Mouse (Mus musculus): Measurements from ENCODE around the gene Sh3bgrl2.

The Sh3bgrl2 gene

DNA sequence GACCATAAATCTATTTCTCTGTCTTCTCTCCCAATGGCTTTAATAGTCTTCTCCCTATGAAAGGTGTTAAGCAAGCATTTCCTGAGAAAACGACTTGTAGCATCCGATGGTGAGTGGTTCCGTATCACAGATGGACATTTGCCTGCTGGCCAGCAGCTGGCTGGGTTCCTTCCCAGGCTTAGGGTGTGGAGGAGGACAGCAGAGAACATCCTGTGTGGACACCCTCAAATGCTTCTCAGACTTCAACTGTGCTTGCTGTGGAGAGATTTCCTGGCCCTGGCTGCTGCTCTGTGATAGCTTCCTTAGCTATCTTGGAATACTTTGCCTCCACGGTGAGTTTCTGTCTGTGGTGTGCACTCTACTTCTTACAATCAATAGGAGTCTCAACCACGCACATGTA lies 76.1 kb downstream of the Sh3bgrl2 start:
- in situ Hi-C loops (cut with MboI, MseI) = loop anchor here in 1 of 2 experiments (25.0 kb wide), 1 partner anchor 437 kb away; no protein-coding TSS in a partner anchor

DNA sequence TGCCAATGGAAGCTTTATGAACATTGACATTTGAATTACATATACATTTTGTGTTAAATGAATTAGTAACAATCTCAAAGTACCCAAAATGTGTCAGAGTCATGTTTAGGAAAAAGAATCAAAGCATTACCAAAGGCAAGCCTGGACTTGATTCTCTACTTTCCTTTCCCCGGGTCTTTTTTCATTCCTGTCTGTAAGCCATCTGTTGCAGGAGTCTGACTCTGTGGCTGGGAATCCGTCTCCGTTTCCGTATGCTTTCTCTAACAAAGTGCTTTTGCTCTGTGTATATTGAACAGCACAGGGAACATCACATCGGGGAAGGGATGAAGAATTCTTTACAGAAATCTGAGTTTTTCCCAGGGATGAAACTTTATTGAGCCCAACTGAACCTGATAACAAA lies 77.0 kb downstream of the Sh3bgrl2 start:
- in situ Hi-C loops (cut with MboI, MseI) = no loop called here

DNA sequence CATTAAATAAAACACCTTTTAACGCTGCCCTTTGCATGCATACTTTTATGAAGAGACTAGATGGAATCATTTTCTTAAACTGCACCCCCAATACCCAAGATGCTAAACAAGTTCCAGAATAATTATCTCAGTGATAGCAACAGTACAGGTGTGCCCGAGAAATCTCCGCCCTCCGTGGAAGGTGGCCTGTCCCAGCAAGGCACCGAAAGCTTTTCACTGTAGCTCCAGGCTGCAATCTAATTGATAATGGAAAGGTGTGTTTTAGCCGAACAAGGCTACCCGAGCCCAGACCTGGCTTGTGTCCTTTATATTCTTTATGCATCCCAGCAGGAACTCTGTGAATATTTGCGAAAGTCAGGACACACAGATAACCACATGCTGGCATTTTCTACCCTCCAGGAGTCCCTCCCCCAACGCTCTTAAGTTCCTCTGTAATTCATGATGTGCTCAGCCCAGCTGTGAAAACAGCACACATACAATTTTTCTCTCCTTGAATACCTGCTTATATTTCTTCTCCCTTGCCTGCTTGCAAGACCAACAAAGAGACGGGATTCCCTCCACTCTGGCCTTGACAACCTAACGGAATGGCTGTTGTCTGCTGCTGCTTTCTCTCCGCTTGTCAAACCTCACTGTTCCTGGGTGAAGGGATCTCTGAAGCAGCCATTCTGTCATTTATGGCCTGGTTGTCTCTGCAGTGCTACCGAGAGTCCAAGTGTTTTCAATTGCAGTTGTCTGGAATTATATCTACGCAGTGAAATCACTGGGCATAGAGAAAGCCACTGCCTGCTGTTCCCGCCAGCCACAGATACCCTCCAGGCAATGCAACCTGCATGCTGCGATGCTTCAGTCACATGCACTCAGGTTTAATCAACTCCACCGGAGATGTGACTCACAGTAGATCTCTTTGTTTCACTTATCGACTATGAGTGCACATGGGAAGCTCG lies 80.8 kb downstream of the Sh3bgrl2 start:
- in situ Hi-C loops (cut with MboI, MseI) = no loop called here

DNA sequence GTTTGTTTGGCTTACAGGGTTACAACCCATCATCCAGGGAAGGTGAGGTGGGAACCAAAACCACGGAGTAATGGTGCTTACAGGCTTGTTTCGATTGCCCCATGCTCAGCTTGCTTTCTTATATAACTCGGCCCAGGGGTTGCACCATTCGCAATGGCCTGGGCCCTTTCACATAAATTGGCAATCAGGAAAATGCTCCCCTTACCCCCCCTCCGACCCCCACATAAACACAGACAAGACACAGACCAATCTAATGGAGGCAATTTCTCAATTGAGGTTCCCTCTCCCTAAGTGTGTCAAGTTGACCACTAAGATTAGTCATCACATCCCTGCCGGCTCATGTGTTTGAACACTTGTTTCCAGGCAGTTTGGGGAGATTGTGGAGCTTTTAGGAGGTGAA lies 82.2 kb downstream of the Sh3bgrl2 start:
- in situ Hi-C loops (cut with MboI, MseI) = no loop called here

DNA sequence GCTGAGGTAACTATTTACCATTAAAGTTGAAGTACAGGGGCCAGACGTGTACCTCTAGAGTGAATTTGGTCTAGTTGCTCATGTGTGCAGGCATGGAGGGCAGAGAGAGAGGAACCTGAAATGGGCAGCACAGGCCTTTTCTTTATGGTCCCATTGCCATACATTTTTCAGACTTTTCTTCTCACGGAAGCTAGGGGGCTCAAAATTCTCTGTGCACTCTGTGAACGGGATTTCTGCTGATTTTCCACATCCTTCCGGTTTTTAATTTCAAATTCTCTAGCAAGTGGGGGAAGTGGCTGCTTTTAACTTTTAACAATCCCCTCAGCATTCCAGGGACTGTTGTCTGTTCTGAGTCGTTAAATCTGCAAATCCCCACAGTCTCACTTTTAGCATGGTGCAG lies 83.8 kb downstream of the Sh3bgrl2 start:
- in situ Hi-C loops (cut with MboI, MseI) = no loop called here

DNA sequence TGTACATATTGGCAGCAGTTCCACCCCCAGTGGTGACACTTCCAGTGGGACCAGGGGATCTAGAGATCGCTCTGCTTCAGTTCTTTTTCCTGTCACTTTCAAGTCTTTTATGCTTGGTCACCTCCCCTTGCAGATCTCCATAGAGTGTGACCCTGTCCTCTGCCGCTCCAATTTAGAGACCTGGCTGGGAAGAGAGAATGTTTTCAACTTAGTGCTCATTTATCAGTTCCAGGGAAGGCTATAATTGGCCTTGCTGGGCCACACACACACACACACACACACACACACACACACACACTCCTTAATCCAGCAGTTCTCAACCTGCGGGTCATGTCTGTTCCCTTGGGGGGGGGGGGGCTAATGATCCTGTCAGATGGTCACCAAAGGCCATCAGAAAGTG lies 86.6 kb downstream of the Sh3bgrl2 start:
- in situ Hi-C loops (cut with MboI, MseI) = no loop called here

DNA sequence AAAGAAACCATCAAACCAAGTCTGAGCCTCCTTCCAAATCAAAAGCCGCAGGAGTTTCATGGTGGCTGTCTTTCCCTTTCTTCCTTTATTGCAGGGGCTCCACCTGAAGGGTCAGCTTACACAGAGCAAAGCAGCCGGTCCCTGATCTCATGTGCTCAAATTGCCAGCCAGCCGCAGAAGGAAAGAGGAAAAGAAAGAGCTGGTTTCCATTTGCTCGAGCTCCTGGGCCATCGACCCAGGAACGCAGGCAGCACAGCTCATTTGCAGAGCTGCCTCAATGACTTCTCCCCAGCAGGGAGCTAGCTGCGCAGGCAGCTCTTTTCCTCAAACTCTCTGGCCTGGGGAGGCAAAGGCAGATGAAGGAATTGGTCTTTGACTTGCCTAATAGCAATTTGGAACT lies 87.9 kb downstream of the Sh3bgrl2 start:
- in situ Hi-C loops (cut with MboI, MseI) = no loop called here

DNA sequence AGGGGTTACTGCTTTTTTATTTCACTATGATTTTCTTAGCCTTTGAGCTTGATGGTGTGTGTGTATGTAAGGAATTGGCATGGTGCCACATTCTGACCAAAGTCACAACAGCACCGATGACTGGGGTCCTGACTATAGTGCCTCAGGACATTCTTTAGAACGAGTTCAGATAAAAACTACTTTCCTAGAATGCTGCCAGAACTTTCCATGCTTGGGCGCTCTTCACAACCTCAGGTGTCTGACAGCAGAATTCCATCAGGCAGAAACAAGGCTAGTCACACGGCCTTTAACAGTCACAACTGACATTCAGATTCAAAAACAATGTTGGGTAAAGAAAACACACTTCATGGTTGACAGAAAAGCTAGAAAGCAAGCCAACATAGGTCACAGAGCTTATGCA lies 95.0 kb downstream of the Sh3bgrl2 start:
- in situ Hi-C loops (cut with MboI, MseI) = no loop called here

DNA sequence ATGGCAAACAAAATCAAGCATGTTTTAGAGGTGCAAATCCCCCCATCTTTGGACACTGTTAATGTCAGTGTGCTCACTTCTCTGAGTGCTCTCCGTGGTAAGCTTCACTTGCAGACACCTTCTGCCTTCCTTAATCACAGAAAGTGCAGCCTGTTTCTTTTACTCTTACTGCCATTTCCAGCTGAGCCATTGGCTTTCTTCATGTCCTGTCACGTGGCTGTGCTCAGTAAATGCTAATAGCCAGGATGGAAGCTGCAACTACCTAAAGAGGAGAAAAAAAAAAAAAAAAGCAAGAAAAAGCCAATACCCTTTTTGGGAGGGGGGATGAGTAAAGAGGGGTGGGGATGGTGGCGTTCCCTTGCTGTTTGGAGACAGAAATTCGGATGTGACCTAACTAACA lies 95.7 kb downstream of the Sh3bgrl2 start:
- in situ Hi-C loops (cut with MboI, MseI) = no loop called here

DNA sequence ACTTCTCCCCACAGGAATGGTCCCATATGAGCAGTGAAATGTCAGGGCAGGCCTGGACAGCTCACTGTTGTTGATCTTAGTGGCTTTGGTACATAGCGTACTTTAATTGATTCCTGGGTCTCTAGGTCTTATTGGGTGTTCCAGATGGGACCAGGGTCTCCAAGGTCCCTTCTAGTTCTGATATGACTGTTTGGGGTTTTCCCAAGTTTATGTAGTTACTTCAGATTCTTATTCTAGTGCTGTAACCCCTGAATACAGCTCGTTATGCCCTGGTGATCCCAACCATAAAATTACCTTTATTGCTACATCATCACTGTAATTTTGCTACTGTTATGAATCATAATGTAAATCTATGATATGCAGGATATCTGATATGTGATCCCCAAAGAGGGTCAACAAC lies 98.1 kb downstream of the Sh3bgrl2 start:
- in situ Hi-C loops (cut with MboI, MseI) = no loop called here

DNA sequence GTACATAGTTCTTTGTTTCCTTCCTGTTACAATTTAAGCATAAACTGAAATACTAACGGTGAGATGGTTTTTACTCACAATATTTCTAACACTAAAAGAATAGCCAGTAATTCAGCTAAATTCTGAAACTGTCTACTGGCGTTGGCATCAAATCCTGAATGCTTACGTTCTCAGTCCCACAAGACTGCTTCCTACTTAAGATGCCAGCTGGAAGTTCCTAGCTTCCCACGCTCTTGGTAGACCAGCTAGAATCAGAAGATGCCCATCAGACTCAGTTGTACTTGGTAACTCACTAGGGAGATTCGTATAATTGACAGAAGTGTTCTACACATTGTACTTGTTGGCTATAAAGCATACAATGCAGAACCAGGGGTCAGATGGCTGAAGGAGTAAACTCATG lies 98.6 kb downstream of the Sh3bgrl2 start:
- in situ Hi-C loops (cut with MboI, MseI) = no loop called here

DNA sequence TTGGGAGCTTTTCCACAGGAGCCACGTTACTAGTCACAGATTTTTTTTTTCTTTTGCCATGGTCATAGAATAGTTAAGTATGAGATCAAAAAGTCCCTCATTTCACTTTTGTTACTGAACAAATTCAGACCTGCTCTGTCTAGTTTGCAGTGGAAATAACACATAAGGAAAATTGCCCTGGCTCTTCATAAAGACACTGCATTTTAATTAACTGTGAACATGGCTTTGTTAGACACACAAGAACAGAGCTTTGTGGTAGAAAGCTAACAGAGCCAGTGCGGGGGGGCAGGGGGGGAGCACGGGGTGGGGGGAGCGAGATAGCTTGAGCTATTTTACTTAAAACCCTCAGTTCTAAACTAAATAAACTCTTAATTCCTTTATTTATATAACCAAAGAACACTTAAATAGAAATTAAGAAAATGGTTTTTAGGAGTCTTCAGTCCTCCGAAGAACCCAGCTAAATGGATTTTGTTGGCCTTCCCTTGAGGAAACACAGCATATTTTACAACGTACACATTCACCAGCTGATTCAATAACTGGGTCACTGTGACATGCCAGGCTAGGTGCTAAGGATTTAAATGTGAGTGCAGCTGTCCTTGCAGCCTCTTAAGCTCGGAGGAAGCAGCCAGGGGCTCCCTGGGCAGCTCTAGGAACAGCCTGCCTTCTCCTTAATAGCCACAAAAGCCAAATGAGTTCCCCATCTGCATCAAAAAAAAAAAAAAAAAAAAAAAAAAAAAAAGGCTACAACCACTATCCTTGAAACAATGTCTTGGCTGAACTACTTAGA lies 100.0 kb downstream of the Sh3bgrl2 start:
- in situ Hi-C loops (cut with MboI, MseI) = no loop called here

DNA sequence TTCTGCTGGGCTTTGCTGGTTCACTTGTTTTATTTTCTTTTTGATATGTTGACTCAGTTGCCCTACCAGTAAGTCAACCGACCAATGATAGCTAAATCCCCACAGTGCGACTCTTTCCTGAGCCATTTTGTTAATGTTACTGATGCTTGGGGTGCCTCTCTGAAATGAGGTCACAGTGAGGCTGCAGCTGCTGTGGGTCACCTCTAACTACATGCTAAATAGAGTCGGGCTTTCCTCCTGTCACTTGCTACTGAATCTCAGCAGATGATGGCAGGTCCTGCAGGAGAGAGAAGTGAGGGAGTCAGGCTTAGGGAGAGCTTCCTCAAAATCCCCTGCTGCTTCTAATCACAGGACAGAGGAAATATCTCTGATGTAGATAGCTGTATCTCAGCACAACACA lies 100.6 kb downstream of the Sh3bgrl2 start:
- in situ Hi-C loops (cut with MboI, MseI) = no loop called here

DNA sequence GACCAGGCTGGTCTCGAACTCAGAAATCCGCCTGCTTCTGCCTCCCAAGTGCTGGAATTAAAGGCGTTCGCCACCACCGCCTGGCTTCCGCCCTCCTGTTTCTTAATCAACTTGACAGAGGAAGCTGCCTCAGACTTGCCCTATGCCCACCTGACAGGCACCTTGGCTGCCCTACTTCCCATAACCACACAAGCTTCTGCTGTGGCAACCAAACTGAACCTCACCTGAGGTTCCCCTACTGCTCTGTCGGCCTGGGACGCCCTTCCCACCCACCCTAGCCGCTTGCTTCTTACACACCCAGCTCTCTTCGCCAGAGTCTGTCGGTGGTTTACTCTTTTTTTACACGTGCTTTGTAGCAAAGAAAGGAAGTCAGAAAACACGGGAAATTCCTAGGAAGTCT lies 103.9 kb downstream of the Sh3bgrl2 start:
- in situ Hi-C loops (cut with MboI, MseI) = no loop called here

DNA sequence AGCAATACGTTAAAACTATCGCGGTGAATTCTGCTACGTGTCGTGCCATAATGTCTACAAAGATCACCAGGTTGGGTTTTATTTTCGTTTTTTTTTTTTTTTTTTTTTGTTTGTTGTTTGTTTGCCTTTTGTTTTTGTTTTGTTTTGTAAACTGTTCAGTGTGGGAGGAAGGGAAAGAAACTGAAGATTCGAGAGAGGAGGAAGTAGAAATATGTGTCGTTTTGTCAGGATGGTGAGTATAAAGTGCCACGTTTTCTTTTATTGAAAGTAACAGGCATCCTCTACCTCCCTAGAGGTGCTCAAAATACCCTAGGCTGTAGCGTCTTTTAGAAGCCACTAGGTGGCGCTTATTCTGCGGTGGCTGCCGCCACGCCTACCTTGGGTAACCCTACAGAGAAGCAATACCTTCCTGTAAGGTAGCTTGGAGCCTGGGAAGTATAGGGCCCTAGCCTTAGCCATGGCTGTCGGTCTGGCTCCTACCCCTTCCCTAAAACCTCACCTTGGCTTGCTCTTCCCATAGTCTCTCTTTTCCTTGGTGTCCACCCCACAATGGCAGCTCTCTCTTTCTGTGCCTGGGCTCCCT lies 104.6 kb downstream of the Sh3bgrl2 start:
- in situ Hi-C loops (cut with MboI, MseI) = no loop called here

DNA sequence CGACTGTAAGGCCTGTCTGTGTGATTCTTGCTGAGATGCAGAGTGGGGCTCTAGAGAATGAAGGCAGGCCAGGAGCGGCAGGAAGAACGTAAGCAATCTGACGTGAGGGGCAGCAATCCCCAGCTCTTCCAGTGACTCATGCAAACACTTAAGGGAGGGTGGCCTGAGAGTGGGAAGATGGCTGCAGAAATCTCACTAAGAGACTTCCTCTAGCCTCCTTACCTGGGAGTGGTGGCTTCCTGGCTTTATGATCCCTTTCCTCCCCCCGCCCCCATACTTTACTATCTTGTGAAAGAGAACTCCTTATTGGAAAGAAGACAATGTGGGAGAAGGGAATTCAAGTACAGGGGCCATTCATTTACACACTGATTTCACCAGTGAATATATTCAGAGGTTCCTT lies 106.5 kb downstream of the Sh3bgrl2 start:
- in situ Hi-C loops (cut with MboI, MseI) = no loop called here

DNA sequence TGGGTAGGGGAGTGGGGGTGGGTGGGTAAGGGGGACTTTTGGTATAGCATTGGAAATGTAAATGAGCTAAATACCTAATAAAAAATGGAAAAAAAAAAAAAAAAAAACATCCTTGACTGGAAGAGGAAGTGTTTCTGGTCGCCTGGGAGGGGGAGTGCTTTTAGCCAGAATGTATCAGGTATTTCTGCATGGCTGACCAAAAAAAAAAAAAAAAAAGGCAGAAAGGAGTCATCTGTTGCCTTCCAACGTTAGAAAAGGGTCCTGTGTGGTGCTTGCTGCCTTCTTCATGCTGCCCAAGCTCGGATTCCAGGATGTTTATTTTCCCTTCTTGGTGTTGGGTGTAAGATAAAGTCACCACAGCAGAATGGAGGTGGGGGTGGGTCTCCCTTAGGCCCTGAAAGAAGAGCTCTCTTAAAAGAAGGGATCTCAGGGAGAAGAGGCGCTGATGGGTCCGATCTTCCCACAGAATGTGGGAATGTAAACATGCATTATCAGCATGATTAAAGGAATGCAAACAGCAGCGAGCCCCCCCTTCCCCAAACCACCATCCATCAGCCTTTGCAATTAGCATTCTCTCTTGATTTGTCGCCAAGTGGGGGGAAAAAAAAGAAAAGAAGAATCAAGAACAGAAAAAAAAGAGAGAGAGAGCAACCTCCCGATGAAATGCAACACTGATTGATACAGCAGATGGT lies 109.0 kb downstream of the Sh3bgrl2 start:
- in situ Hi-C loops (cut with MboI, MseI) = no loop called here

DNA sequence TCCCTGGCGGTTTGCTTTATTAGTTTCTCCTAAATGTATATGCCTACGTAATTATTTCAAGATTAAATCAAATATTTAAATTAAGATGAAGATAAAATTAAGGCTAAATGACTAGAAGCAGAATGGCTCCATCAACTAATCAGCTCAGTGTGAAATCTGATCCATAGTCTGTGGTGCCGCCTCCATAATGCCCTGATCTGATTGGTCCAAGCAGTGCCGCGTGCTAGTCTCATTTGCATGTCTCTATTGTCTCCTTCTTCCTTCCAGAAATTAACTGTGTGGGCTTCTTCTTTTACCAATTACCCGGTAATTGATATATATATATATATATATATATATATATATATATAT lies 109.5 kb downstream of the Sh3bgrl2 start:
- in situ Hi-C loops (cut with MboI, MseI) = no loop called here

DNA sequence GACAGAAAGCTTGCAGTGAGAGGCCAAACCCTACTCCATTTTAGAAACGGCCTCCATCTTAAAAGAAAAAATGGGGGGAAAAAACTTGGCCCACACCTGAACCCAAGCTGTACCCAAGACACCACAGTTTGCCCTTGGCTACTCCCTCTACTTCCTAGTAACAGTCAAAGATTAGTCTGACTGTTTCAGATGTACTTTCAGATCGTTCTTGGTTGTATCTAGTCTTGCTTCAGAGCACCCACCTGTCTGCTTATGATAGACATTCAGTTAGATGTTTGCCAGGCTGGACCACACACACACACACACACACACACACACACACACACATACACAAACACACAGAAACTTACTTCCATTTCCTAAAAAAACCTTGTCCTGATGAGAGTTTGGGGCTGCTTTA lies 111.0 kb downstream of the Sh3bgrl2 start:
- in situ Hi-C loops (cut with MboI, MseI) = no loop called here

DNA sequence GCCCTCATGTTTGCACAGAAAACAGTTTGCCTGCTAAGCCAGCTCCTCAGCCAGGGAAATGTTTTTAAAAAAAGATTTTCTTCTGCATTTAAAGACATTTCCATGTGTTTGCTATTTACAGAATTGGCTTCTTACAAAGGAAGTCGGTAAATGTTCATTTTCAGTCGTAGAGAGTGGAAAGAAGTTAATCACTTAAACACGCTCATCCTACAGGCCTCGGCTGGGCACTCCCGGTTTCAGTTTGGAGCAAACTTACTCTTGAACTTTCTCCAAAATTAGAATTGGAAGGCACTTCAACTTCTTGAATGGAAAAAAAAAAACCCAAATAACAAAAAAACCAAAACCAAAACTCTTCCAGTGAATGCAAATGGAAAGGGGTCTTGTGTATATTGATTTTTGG lies 113.7 kb downstream of the Sh3bgrl2 start:
- in situ Hi-C loops (cut with MboI, MseI) = no loop called here

DNA sequence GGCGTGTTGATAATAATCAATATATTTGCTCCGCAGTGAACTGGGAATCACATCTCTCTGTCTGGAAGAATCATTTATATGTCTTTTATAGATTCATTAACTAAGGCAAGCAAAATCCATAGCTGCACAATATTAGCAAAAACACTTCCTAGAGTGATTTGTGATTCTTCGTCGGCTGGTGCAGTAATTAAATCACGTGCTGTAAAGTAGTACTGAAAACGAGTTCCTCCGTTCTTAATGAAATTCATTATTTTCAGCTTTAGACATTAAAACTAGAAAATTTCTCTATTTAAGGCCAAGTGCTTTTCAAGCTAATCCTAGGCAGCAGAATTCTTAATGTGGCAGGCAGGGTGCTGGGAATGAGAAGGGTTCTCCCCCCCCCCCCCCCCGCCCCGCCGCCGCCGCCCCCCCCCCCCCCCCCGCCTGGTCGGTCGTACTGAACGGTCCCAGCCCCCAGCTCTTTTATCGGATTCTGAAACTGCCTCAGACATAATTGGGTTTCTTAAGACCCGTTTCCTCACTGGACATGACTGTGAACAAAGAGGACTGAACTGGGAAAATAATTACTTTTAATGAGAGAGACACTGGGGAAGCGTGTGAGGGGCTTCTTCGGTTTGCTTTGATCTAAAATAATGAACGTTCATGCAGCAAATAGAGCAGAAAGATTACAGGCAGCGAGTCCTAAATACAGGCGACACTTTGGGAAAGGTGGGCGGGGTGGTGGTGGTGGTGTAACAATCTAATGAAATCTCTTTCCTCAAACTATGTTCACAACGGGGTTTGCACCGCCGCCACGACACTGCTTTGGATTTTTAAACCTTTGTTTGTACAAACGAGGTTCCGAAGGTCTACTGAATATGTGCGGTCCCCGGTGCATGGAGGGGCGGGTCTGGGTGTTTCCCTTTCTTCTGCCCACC lies 116.1 kb downstream of the Sh3bgrl2 start:
- in situ Hi-C loops (cut with MboI, MseI) = no loop called here
